Mouse (Mus musculus): ENCODE results near the gene Shisa9.

DNA sequence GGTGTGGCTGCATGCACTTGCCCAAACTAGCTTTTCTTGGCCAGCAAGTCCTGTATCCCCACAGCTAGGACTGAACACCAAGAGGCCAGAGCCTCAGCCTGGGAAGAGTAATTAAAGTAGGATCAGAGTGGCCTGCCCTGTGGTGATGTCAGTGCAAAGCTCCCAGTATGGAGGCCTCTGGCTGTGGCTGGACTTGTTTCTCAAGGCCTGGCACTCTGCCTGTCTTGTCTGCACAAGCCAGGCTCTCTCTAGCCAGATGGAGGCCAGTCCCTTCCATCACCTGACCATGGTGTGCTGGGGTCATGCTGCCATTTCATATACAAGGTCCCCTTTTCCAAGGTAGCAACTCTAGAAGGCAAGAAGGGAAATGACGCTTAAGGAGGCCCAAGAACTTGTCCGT is 51.0 kb downstream of the Shisa9 start:
- TF ChIP-seq POLR2A (IDR thresholded peaks at IDR 0.05; ENCODE audit: borderline replicate concordance, low read depth, low read length) (no peak), CTCF (IDR thresholded peaks at IDR 0.05; ENCODE audit: low read depth, low read length) (no peak)
